Mouse (Mus musculus): Measurements from ENCODE around the gene Vmn1r205. TPM values are rescaled to one million over a fixed set of nuclear protein-coding genes. Genes with fewer than 3 reads are reported as not detected.
"Not testable (repeated sequence)": the region's sequence is repeated elsewhere in the genome, so short reads cannot be mapped to it uniquely, and the experiment has no call there.

The Vmn1r205 gene
- not detected in 2 replicates for polyA plus RNA-seq (2015; fragmentation: Nextera tagmentation; extraction: Ambion mirVana)

GRCm38 (mm10) chr13:22592900-22593299 is at the start of gene Vmn1r205:
Gene Vmn1r205, minus strand, starts transcription at chr13:22593000.
- H3K4me3 ChIP-seq (ENCODE audit: low read length), result no peak within 1 kb of the TSS
- WGBS, result 88% methylated on average over 3 of the region's 3 CpGs
- no peaks in the 10 kb centered on the region for H3K4me1 ChIP-seq (ENCODE audit: insufficient read depth, low read length)
- ATAC-seq (ENCODE audit: low FRiP score, low TSS enrichment), result no peak
- H3K9ac ChIP-seq (replicated peaks; ENCODE audit: low read length), result no peak within 1 kb of the TSS
- H3K27me3 ChIP-seq (ENCODE audit: insufficient read depth, low read length), result no peaks in the 10 kb centered on the region
- H3K4me2 ChIP-seq (replicated peaks; ENCODE audit: low read depth, low read length), result no peak within 1 kb of the TSS
- H3K36me3 ChIP-seq (ENCODE audit: insufficient read depth, low read length), result no peaks in the 10 kb centered on the region
- no peak within 1 kb of the TSS for H3K27ac ChIP-seq (ENCODE audit: low read length)
- H3K9me3 ChIP-seq (ENCODE audit: low read length), result no peaks in the 10 kb centered on the region

GRCm38 (mm10) chr13:22624151-22624550 is 31.4 kb upstream of the Vmn1r205 start, which contains the start of gene Vmn1r206:
Gene Vmn1r206, minus strand, starts transcription at chr13:22624251.
- not testable (repeated sequence) for H3K4me2 ChIP-seq (replicated peaks; ENCODE audit: low read depth, low read length); H3K9me3 ChIP-seq (ENCODE audit: low read length); H3K9ac ChIP-seq (replicated peaks; ENCODE audit: low read length); H3K36me3 ChIP-seq (ENCODE audit: insufficient read depth, low read length); H3K27me3 ChIP-seq (ENCODE audit: insufficient read depth, low read length); H3K4me3 ChIP-seq (ENCODE audit: low read length); H3K27ac ChIP-seq (ENCODE audit: low read length); ATAC-seq (ENCODE audit: low FRiP score, low TSS enrichment); H3K4me1 ChIP-seq (ENCODE audit: insufficient read depth, low read length)

- not testable (repeated sequence) for H3K27me3 ChIP-seq (ENCODE audit: insufficient read depth, low read length); H3K36me3 ChIP-seq (ENCODE audit: insufficient read depth, low read length); H3K9ac ChIP-seq (replicated peaks; ENCODE audit: low read length); H3K4me1 ChIP-seq (ENCODE audit: insufficient read depth, low read length); H3K9me3 ChIP-seq (ENCODE audit: low read length); H3K27ac ChIP-seq (ENCODE audit: low read length); H3K4me2 ChIP-seq (replicated peaks; ENCODE audit: low read depth, low read length); ATAC-seq (ENCODE audit: low FRiP score, low TSS enrichment); H3K4me3 ChIP-seq (ENCODE audit: low read length)
- WGBS, result 86% methylated on average over 13 of the region's 14 CpGs
Measured at GRCm38 (mm10) chr13:22583336-22583735, 9.5 kb downstream of the Vmn1r205 start.

- not testable (repeated sequence) for ATAC-seq (ENCODE audit: low FRiP score, low TSS enrichment); H3K9ac ChIP-seq (replicated peaks; ENCODE audit: low read length)
Measured at GRCm38 (mm10) chr13:22574911-22575310, 17.9 kb downstream of the Vmn1r205 start.

GRCm38 (mm10) chr13:22552898-22553297 is 39.9 kb downstream of the Vmn1r205 start, which contains the start of gene Vmn1r204:
Gene Vmn1r204, plus strand, starts transcription at chr13:22553198.
- H3K4me1 ChIP-seq (ENCODE audit: insufficient read depth, low read length); H3K4me2 ChIP-seq (replicated peaks; ENCODE audit: low read depth, low read length); H3K4me3 ChIP-seq (ENCODE audit: low read length); H3K9me3 ChIP-seq (ENCODE audit: low read length); H3K27me3 ChIP-seq (ENCODE audit: insufficient read depth, low read length); H3K27ac ChIP-seq (ENCODE audit: low read length); H3K36me3 ChIP-seq (ENCODE audit: insufficient read depth, low read length); ATAC-seq (ENCODE audit: low FRiP score, low TSS enrichment); H3K9ac ChIP-seq (replicated peaks; ENCODE audit: low read length): not testable (repeated sequence)
- 53% methylated on average over 1 of the region's 1 CpGs for WGBS

More at GRCm38 (mm10) chr13:22574911-22575310, 17.9 kb downstream of the Vmn1r205 start:
- not testable (repeated sequence) for H3K27me3 ChIP-seq (ENCODE audit: insufficient read depth, low read length); H3K36me3 ChIP-seq (ENCODE audit: insufficient read depth, low read length); H3K4me3 ChIP-seq (ENCODE audit: low read length); H3K9me3 ChIP-seq (ENCODE audit: low read length); H3K4me2 ChIP-seq (replicated peaks; ENCODE audit: low read depth, low read length); H3K27ac ChIP-seq (ENCODE audit: low read length); H3K4me1 ChIP-seq (ENCODE audit: insufficient read depth, low read length)
- WGBS, result 80% methylated on average over 3 of the region's 3 CpGs

Other genes starting within 250 kb of the Vmn1r205 start
- gene Vmn1r198, start 242.6 kb downstream of the Vmn1r205 start, polyA plus RNA-seq (2015; fragmentation: Nextera tagmentation; extraction: Ambion mirVana), result not detected in 2 replicates
- not detected in 2 replicates for gene Vmn1r199, start 213.2 kb downstream of the Vmn1r205 start, polyA plus RNA-seq (2015; fragmentation: Nextera tagmentation; extraction: Ambion mirVana)
- not detected in 2 replicates for gene Vmn1r200, start 202.6 kb downstream of the Vmn1r205 start, polyA plus RNA-seq (2015; fragmentation: Nextera tagmentation; extraction: Ambion mirVana)
- gene Vmn1r201, start 121.1 kb downstream of the Vmn1r205 start, polyA plus RNA-seq (2015; fragmentation: Nextera tagmentation; extraction: Ambion mirVana), result not detected in 2 replicates
- not detected in 2 replicates for gene Vmn1r202, start 87.6 kb downstream of the Vmn1r205 start, polyA plus RNA-seq (2015; fragmentation: Nextera tagmentation; extraction: Ambion mirVana)
- gene Vmn1r203, start 74.9 kb downstream of the Vmn1r205 start, polyA plus RNA-seq (2015; fragmentation: Nextera tagmentation; extraction: Ambion mirVana), result not detected in 2 replicates
- gene Vmn1r204, start 39.8 kb downstream of the Vmn1r205 start, polyA plus RNA-seq (2015; fragmentation: Nextera tagmentation; extraction: Ambion mirVana), result not detected in 2 replicates
- not detected in 2 replicates for gene Vmn1r206, start 31.3 kb upstream of the Vmn1r205 start, polyA plus RNA-seq (2015; fragmentation: Nextera tagmentation; extraction: Ambion mirVana)
- not detected in 2 replicates for gene Vmn1r207-ps, start 136.6 kb upstream of the Vmn1r205 start, polyA plus RNA-seq (2015; fragmentation: Nextera tagmentation; extraction: Ambion mirVana)
- gene Vmn1r208, start 184.4 kb upstream of the Vmn1r205 start, polyA plus RNA-seq (2015; fragmentation: Nextera tagmentation; extraction: Ambion mirVana), result not detected in 2 replicates
- gene Vmn1r209, start 216.7 kb upstream of the Vmn1r205 start, polyA plus RNA-seq (2015; fragmentation: Nextera tagmentation; extraction: Ambion mirVana), result not detected in 2 replicates
- not detected in 2 replicates for gene Vmn1r210, start 238.3 kb upstream of the Vmn1r205 start, polyA plus RNA-seq (2015; fragmentation: Nextera tagmentation; extraction: Ambion mirVana)

Measured in kidney, embryonic 16.5 days (tissue).